Mouse (Mus musculus) forebrain, embryonic 10.5 days (tissue): ENCODE measurements around the gene St6galnac5. TPM values are rescaled to one million over a fixed set of nuclear protein-coding genes. Genes with fewer than 3 reads are reported as not detected.

Source experiments
- DNase-seq: peaks from one replicate; pipeline ENCODE4 v3.0.0-alpha.2; 2017; ENCODE audit warnings: low spot score; ENCODE audit errors: extremely low spot score
- H3K27ac ChIP-seq: fragments of 300-500 bp; sonication (generic); 2 replicates; pipeline ENCODE4 v1.5.1; 2016; ENCODE audit warnings: mild to moderate bottlenecking
- H3K27me3 ChIP-seq: fragments of 300-500 bp; sonication (generic); 2 replicates; pipeline ENCODE4 v1.6.1; 2016; ENCODE audit warnings: mild to moderate bottlenecking; ENCODE audit not compliant: poor library complexity, severe bottlenecking
- H3K36me3 ChIP-seq: fragments of 300-500 bp; sonication (generic); replicated peaks from 2 replicates; pipeline ENCODE4 v1.6.1; 2016; ENCODE audit warnings: mild to moderate bottlenecking, moderate library complexity
- H3K4me1 ChIP-seq: fragments of 300-500 bp; sonication (generic); 2 replicates; pipeline ENCODE4 v1.6.1; 2016
- H3K4me3 ChIP-seq: fragments of 300-500 bp; sonication (generic); 2 replicates; pipeline ENCODE4 v1.5.1; 2016; ENCODE audit warnings: mild to moderate bottlenecking, moderate library complexity
- H3K9me3 ChIP-seq: fragments of 300-500 bp; sonication (generic); 2 replicates; pipeline ENCODE4 v1.6.1; 2016; ENCODE audit warnings: mild to moderate bottlenecking, moderate library complexity
- WGBS: fragments of 180-500 bp; shearing (Covaris S2); methylation state at CpG from one replicate; pipeline ENCODE4 v1.1.7; 2016; 5-methylcytosine and 5-hydroxymethylcytosine counted together
- polyA plus RNA-seq: library from polyadenylated mRNA; unstranded; fragments of >200 nt; fragmentation: Nextera tagmentation; extraction: Ambion mirVana; gene quantifications from 2 replicates; pipeline ENCODE4 v1.2.1, GENCODE M21; 2016

The St6galnac5 gene
- polyA plus RNA-seq, 1 experiment from 2014 or later = 1.1 TPM

- no peak overlapping the region for H3K27ac ChIP-seq
- no peak overlapping the region for H3K4me3 ChIP-seq
- no peaks in the 10 kb centered on the region for H3K9me3 ChIP-seq
- no peaks in the 10 kb centered on the region for H3K36me3 ChIP-seq
- 87% methylated on average over 4 of the region's 4 CpGs for WGBS
- no peak for DNase-seq
- H3K27me3 ChIP-seq = no peaks in the 10 kb centered on the region
- peaks cover 4% of the 10 kb centered on the region; the same call in 1 of the 2 replicates for H3K4me1 ChIP-seq
These were observed 10.7 kb downstream of the St6galnac5 start for GRCm38 (mm10) chr3:152971373-152971772.

GRCm38 (mm10) chr3:152969774-152970347 is 12.2 kb downstream of the St6galnac5 start:
- Histone ChIP-seq H3K4me1 (peaks cover 4% of the 10 kb centered on the region; the same call in 1 of the 2 replicates), H3K4me3 (no peak overlapping the region), H3K27ac (no peak overlapping the region), H3K9me3 (no peaks in the 10 kb centered on the region), H3K27me3 (no peaks in the 10 kb centered on the region), H3K36me3 (no peaks in the 10 kb centered on the region)
- 80% methylated on average over 16 of the region's 16 CpGs for WGBS
- DNase-seq = no peak

- 87% methylated on average over 10 of the region's 10 CpGs for WGBS
- Histone ChIP-seq H3K27me3 (no peaks in the 10 kb centered on the region), H3K9me3 (no peaks in the 10 kb centered on the region), H3K4me1 (no peaks in the 10 kb centered on the region), H3K27ac (no peak overlapping the region), H3K4me3 (no peak overlapping the region), H3K36me3 (no peaks in the 10 kb centered on the region)
- DNase-seq = no peak
These were observed 20.1 kb downstream of the St6galnac5 start for GRCm38 (mm10) chr3:152961855-152962376.

GRCm38 (mm10) chr3:152958358-152959150 is 23.5 kb downstream of the St6galnac5 start:
- WGBS = 74% methylated on average over 11 of the region's 11 CpGs
- Histone ChIP-seq H3K9me3 (no peaks in the 10 kb centered on the region), H3K4me1 (no peaks in the 10 kb centered on the region), H3K36me3 (no peaks in the 10 kb centered on the region), H3K4me3 (no peak overlapping the region), H3K27me3 (no peaks in the 10 kb centered on the region), H3K27ac (no peak overlapping the region)
- DNase-seq = peak; percentile 64

GRCm38 (mm10) chr3:152956771-152957170 is 25.3 kb downstream of the St6galnac5 start:
- 91% methylated on average over 4 of the region's 4 CpGs for WGBS
- Histone ChIP-seq H3K36me3 (no peaks in the 10 kb centered on the region), H3K27me3 (no peaks in the 10 kb centered on the region), H3K4me3 (no peak overlapping the region), H3K27ac (no peak overlapping the region), H3K4me1 (no peaks in the 10 kb centered on the region), H3K9me3 (no peaks in the 10 kb centered on the region)
- no peak for DNase-seq

- Histone ChIP-seq H3K9me3 (no peaks in the 10 kb centered on the region), H3K4me1 (no peaks in the 10 kb centered on the region), H3K27ac (no peak overlapping the region), H3K4me3 (no peak overlapping the region), H3K36me3 (no peaks in the 10 kb centered on the region), H3K27me3 (no peaks in the 10 kb centered on the region)
- WGBS = 89% methylated on average over 5 of the region's 5 CpGs
- no peak for DNase-seq
These were observed 26.0 kb downstream of the St6galnac5 start for GRCm38 (mm10) chr3:152956038-152956437.

GRCm38 (mm10) chr3:152951634-152952545 is 30.2 kb downstream of the St6galnac5 start:
- no peaks in the 10 kb centered on the region for H3K27me3 ChIP-seq
- H3K36me3 ChIP-seq = no peaks in the 10 kb centered on the region
- H3K4me3 ChIP-seq = no peak overlapping the region
- 84% methylated on average over 11 of the region's 11 CpGs for WGBS
- DNase-seq = no peak
- no peak overlapping the region for H3K27ac ChIP-seq
- H3K9me3 ChIP-seq = no peaks in the 10 kb centered on the region
- H3K4me1 ChIP-seq = no peaks in the 10 kb centered on the region

GRCm38 (mm10) chr3:152950914-152951313 is 31.1 kb downstream of the St6galnac5 start:
- H3K27me3 ChIP-seq = no peaks in the 10 kb centered on the region
- 91% methylated on average over 9 of the region's 9 CpGs for WGBS

GRCm38 (mm10) chr3:152950299-152950698 is 31.7 kb downstream of the St6galnac5 start:
- Histone ChIP-seq H3K4me3 (no peak overlapping the region), H3K27me3 (no peaks in the 10 kb centered on the region), H3K27ac (no peak overlapping the region), H3K4me1 (no peaks in the 10 kb centered on the region), H3K36me3 (no peaks in the 10 kb centered on the region), H3K9me3 (no peaks in the 10 kb centered on the region)
- no peak for DNase-seq
- WGBS = 91% methylated on average over 5 of the region's 5 CpGs

More at GRCm38 (mm10) chr3:152950914-152951313, 31.1 kb downstream of the St6galnac5 start:
- no peaks in the 10 kb centered on the region for H3K9me3 ChIP-seq
- H3K27ac ChIP-seq = no peak overlapping the region
- H3K4me1 ChIP-seq = no peaks in the 10 kb centered on the region
- H3K4me3 ChIP-seq = no peak overlapping the region
- H3K36me3 ChIP-seq = no peaks in the 10 kb centered on the region
- no peak for DNase-seq

- no peak for DNase-seq
- peaks cover 6% of the 10 kb centered on the region; the same call in 1 of the 2 replicates for H3K4me1 ChIP-seq
- H3K36me3 ChIP-seq = no peaks in the 10 kb centered on the region
- H3K4me3 ChIP-seq = no peak overlapping the region
- WGBS = 93% methylated on average over 15 of the region's 15 CpGs
- H3K27me3 ChIP-seq = no peaks in the 10 kb centered on the region
- no peaks in the 10 kb centered on the region for H3K9me3 ChIP-seq
- H3K27ac ChIP-seq = no peak overlapping the region
These were observed 32.7 kb downstream of the St6galnac5 start for GRCm38 (mm10) chr3:152949233-152949777.

- peaks cover 11% of the 10 kb centered on the region for H3K4me1 ChIP-seq
- DNase-seq = no peak
- no peaks in the 10 kb centered on the region for H3K36me3 ChIP-seq
- no peaks in the 10 kb centered on the region for H3K27me3 ChIP-seq
- WGBS = 89% methylated on average over 7 of the region's 7 CpGs
- H3K9me3 ChIP-seq = no peaks in the 10 kb centered on the region
- no peak overlapping the region for H3K4me3 ChIP-seq
- no peak overlapping the region for H3K27ac ChIP-seq
These were observed 33.5 kb downstream of the St6galnac5 start for GRCm38 (mm10) chr3:152948556-152948955.

- peaks cover 22% of the 10 kb centered on the region for H3K4me1 ChIP-seq
- no peak for DNase-seq
- H3K27ac ChIP-seq = no peak overlapping the region
- H3K9me3 ChIP-seq = no peaks in the 10 kb centered on the region
- H3K27me3 ChIP-seq = no peaks in the 10 kb centered on the region
- 96% methylated on average over 11 of the region's 11 CpGs for WGBS
- no peak overlapping the region for H3K4me3 ChIP-seq
- no peaks in the 10 kb centered on the region for H3K36me3 ChIP-seq
These were observed 34.9 kb downstream of the St6galnac5 start for GRCm38 (mm10) chr3:152947031-152947640.
